Mouse (Mus musculus): ENCODE results near the gene Dgkk. TPM values are rescaled to one million over a fixed set of nuclear protein-coding genes. Genes with fewer than 3 reads are reported as not detected.
"Not testable (repeated sequence)": the region's sequence is repeated elsewhere in the genome, so short reads cannot be mapped to it uniquely, and the experiment has no call there.

Gene Dgkk
- under 1 TPM; 0.25 to 0.44 TPM for total RNA-seq (2021)
- long read RNA-seq, experiment 1, result 0 reads
- long read RNA-seq, experiment 2, result 0 reads

- not testable (repeated sequence) for H3K27ac ChIP-seq; DNase-seq (ENCODE audit: low spot score in 2 of 2)
- H3K4me3 ChIP-seq, result peak within 1 kb of the TSS; percentile 44; the same call in 1 of the 2 replicates
These were observed at the start of gene Dgkk for GRCm38 (mm10) chrX:6779006-6779405. Gene Dgkk, plus strand, starts transcription at chrX:6779306.

DNA sequence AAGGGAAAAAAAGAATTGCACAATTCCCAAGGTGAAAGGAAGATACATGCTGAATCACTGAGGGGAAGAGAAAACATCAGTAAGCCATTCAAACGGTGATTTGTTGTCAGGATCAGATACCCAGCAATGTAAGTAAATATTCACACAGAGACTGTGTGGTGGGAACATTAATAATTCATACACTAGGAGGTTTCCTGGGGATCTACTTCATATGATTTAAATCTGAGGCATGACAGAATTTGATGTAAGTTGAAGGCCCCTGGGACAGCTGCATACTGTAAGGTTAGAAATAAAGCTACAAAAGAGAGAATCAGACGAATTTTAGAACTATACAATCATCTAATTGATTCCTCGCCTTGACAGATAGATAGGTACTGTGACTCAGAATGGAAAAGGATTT lies 45.1 kb upstream of the Dgkk start:
- no peak for TF ChIP-seq CTCF (conservative IDR thresholded peaks at IDR 0.05)
- Histone ChIP-seq H3K4me3 (no peak overlapping the region), H3K27ac (no peak overlapping the region)
- DNase-seq (ENCODE audit: low spot score in 2 of 2), result no peak

GRCm38 (mm10) chrX:6750714-6751113 lies 28.4 kb upstream of the Dgkk start:
- no peak for TF ChIP-seq CTCF (conservative IDR thresholded peaks at IDR 0.05)
- DNase-seq (ENCODE audit: low spot score in 2 of 2), result no peak
- no peak overlapping the region for H3K4me3 ChIP-seq
- H3K27ac ChIP-seq, result no peak overlapping the region

DNA sequence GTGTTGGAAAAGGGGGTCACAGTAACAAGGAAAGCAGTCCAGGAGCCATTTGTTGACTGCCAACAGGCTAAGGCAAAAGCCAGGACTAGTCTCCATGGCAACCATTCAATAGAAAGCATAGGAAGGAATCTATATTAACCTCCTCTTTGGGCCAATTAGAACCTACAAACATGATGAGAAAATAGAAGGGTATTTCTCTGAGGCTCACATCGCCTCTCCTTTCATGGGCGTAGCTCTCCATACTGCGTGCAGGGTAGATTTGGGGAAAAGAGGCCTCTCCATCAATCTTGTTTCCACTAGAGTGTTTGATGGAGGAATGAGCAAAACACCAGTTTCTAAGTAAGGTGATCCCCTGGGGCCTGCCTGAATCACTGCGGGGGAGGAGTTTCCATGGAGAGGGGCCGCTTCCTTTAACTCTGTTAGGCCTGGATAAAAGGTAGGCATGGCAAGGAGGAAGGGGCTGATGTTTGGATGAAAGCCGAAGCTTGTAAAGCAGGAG lies 27.5 kb upstream of the Dgkk start:
- Histone ChIP-seq H3K27ac (no peak overlapping the region), H3K4me3 (no peak overlapping the region)
- no peak for DNase-seq (ENCODE audit: low spot score in 2 of 2)
- TF ChIP-seq CTCF (conservative IDR thresholded peaks at IDR 0.05), result no peak

DNA sequence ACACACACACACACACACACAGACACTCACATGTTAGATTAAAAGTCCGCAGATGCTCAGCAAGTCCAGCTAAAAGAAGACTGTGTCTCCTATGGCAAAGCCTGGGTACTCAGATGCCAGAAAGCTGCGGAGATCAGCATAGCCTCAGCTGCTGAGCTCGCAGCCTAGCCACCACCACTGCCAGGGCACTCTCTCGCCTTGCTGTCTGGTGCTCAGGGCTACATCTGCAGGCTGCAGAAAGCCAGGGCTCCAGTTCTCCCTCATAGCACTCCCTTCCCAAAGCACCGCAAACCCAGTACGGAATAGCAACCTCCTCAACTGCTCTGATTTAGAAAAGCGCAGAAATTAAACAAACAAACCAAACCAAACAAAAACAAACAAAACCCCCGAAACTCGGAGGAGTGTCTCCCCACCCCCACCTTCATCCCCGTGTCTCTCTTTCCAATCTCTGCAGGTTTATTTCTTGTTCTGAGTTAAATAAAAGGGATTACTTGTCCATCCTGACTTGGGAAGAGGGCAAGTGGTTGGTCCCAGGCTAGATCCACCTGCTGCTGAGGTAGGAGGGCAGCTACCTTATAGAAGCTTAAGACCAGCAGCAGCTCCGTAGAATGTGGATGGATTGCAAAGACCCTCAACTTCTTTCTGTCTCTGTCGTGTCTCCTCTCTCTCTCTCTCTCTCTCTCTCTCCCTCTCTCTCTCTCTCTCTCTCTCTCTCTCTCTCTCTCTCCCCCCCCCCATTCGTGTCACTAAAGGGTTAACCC lies 1.4 kb upstream of the Dgkk start:
- peak overlapping the region; percentile 9; the same call in 1 of the 2 replicates for H3K4me3 ChIP-seq
- no peak for DNase-seq (ENCODE audit: low spot score in 2 of 2)
- H3K27ac ChIP-seq, result no peak overlapping the region
- no peak for TF ChIP-seq CTCF (conservative IDR thresholded peaks at IDR 0.05)

GRCm38 (mm10) chrX:6778250-6778637 lies 862 bp upstream of the Dgkk start:
- H3K4me3 ChIP-seq, result peak overlapping the region; percentile 44; the same call in 1 of the 2 replicates
- H3K27ac ChIP-seq, result no peak overlapping the region
- DNase-seq (ENCODE audit: low spot score in 2 of 2), result no peak
- no peak for TF ChIP-seq CTCF (conservative IDR thresholded peaks at IDR 0.05)

GRCm38 (mm10) chrX:6779969-6780539 lies 948 bp downstream of the Dgkk start:
- no peak for TF ChIP-seq CTCF (conservative IDR thresholded peaks at IDR 0.05)
- DNase-seq (ENCODE audit: low spot score in 2 of 2), result no peak
- Histone ChIP-seq H3K4me3 (no peak overlapping the region), H3K27ac (no peak overlapping the region)

- TF ChIP-seq CTCF (conservative IDR thresholded peaks at IDR 0.05), result 0 out of 2 replicates have a peak, but pooled peaks have one; percentile 18
- H3K4me3 ChIP-seq, result no peak overlapping the region
- DNase-seq (ENCODE audit: low spot score in 2 of 2), result no peak
- no peak overlapping the region for H3K27ac ChIP-seq
These were observed 53.4 kb downstream of the Dgkk start for GRCm38 (mm10) chrX:6832553-6832952.

- TF ChIP-seq CTCF (conservative IDR thresholded peaks at IDR 0.05), result no peak
- Histone ChIP-seq H3K4me3 (no peak overlapping the region), H3K27ac (no peak overlapping the region)
- no peak for DNase-seq (ENCODE audit: low spot score in 2 of 2)
These were observed 74.4 kb downstream of the Dgkk start for GRCm38 (mm10) chrX:6853466-6853865.

DNA sequence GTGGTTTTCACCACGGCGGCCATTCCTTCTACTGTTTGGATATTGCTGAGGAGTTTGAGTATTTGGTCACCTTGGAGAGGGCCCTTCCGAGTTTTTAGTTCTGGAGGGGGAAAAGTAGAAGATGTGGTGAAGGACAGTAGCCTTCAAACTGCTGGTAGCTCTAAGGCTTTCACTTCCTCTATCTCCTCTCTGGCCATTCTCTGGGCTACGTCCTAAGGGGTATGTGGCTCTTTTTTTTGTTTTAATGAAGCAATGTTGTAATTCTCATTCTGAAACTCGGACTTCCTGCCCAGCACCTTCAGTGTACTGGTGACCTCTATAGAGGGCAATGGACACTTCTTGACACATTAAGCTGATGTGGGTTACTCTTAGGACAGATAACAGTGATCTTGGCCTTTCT lies 75.0 kb downstream of the Dgkk start:
- TF ChIP-seq CTCF (conservative IDR thresholded peaks at IDR 0.05), result no peak
- Histone ChIP-seq H3K27ac (no peak overlapping the region), H3K4me3 (no peak overlapping the region)
- no peak for DNase-seq (ENCODE audit: low spot score in 2 of 2)

- peak; percentile 15; the same call in 1 of the 2 replicates for TF ChIP-seq CTCF (conservative IDR thresholded peaks at IDR 0.05)
- no peak for DNase-seq (ENCODE audit: low spot score in 2 of 2)
- no peak overlapping the region for H3K4me3 ChIP-seq
- no peak overlapping the region for H3K27ac ChIP-seq
These were observed 114.8 kb downstream of the Dgkk start for GRCm38 (mm10) chrX:6893933-6894332.

DNA sequence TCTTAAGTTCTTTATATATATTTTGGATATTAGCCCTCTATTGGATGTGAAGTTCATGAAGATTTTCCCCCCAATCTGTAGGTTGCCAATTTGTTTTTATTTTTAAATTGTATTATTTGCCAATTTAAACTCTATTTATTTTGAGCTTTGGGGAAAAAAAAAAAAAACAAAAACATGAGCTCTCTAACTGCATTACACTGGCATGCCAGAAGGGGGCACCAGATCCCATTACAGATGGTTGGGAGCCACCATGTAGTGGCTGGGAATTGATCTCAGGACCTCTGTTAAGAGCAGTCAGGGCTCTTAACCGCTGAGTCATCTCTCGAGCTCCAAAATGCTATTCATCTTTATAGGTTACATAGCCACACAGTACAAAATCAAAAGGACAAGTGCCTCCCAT lies 131.9 kb downstream of the Dgkk start:
- DNase-seq (ENCODE audit: low spot score in 2 of 2), result no peak
- no peak overlapping the region for H3K4me3 ChIP-seq
- peak; percentile 41 for TF ChIP-seq CTCF (conservative IDR thresholded peaks at IDR 0.05)
- H3K27ac ChIP-seq, result no peak overlapping the region

DNA sequence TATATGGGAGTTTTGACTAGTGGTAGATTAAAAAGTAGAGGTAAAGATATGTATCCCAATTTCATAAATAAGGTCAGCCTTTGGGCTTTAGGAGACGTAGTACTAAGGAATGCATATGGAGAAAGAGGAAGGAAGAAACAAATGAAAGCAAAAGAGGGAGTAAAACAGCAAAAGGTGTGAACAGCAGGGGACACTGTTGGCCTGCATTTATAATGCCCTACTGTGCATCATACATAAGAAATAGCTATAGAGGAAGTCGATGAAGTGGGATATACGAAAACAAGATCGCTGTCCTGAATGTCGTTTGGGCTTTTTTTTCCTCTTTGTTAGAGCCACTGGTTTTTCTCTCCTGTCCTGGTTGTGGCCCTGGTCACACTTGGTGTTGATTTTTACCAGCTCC lies 143.1 kb downstream of the Dgkk start:
- DNase-seq (ENCODE audit: low spot score in 2 of 2), result no peak
- TF ChIP-seq CTCF (conservative IDR thresholded peaks at IDR 0.05), result peak; percentile 58
- no peak overlapping the region for H3K27ac ChIP-seq
- no peak overlapping the region for H3K4me3 ChIP-seq

DNA sequence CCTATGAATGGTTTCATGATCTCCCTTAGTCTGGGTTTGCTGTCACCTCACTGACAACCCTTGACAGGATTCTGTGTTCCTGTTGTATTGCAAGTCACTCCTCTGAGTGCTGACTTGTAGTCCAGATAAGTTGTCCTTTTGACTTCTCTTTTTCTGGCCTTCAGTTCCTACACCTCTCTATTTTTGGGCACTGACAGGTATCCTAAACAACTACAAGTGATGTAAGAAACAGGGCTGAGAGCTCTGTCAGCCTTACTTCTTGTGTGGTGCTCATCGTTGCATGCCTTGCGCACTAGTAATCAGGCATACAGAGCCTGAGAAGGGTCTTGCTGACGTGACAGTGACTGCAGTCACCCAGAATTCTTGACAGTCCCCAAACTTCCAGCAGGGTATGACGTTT lies 147.1 kb downstream of the Dgkk start:
- DNase-seq (ENCODE audit: low spot score in 2 of 2), result no peak
- no peak for TF ChIP-seq CTCF (conservative IDR thresholded peaks at IDR 0.05)
- no peak overlapping the region for H3K4me3 ChIP-seq
- no peak overlapping the region for H3K27ac ChIP-seq
